19 mouse cellular contexts compared by ENCODE assay signal in the genomic region with DNA sequence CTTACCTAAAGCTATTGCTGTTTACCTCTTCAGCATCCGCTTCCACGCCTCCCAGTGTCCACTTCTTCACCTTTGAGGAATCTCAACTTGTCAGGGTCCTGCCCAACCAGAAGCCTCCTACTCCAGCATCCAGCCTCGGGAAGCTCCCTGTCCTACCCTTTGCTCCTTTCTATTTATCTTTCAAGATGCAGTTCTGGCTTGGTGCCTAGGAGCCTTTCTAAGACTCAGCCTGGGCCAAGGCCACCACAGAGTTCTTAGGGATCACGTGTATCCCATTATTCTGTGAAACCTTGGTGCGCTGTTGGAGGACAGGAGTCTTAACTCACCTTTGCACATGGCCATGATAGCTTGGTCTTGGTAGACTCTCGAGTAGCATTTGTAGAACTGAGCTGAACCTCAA. TPM values are rescaled to one million over a fixed set of nuclear protein-coding genes. Genes with fewer than 3 reads are reported as not detected.
A peak's percentile ranks its signal among the peaks of the same experiment; 100 is the strongest.
DNase-seq lines count a peak whose midpoint lies in the region.
"Had no signal": no experiment of that assay in that cellular context is flagged by ENCODE, and none has a peak within 500 bp of the region (broad histone marks: within the 10 kb centered on the region; RNA-seq: fewer than 3 reads in every experiment).

No protein-coding gene starts in this region.

- intact Hi-C loops in left cerebral cortex, postnatal 25 days (cut with DNase I), result no loop called here

- DNase-seq in kidney, postnatal 10 days, result peak; percentile 53
- DNase-seq in kidney, adult 11 months, result no peak
- peak; percentile 7 for DNase-seq in lung, postnatal 36 days
- no peak for DNase-seq in lung, postnatal 14 days
- peak; percentile 34 for DNase-seq in adrenal gland, adult 8-10 months
- no peak for DNase-seq in left cerebral cortex, postnatal 25 days (ENCODE audit: low spot score in 2 of 2)
- DNase-seq in urinary bladder, postnatal 10 days (ENCODE audit: low spot score), result no peak
- DNase-seq: cerebellum, adult 2 months; cerebellum, postnatal 25 days; gastrocnemius, postnatal 10 days; heart, postnatal 10 days; kidney, adult 18-20 months; liver; lung, adult 2 months; midbrain, embryonic 14.5 days; thymus, adult 18-20 months; thymus, postnatal 25 days had no signal

RNA-seq across cellular contexts. Expression of a gene that starts 50.8 kb away (rescaled TPM):
- 10 to 100 TPM; 14.7 to 23.3 (median 19.8) TPM for total RNA-seq in adrenal gland, adult 8-10 months (2022)
- total RNA-seq in left cerebral cortex, postnatal 25 days (2021), result 1 to 10 TPM; 3.8 to 4.3 TPM
- total RNA-seq: MEL; monocyte, adult 5-6 weeks had no signal

Comparison
In these comparisons a context has a peak if more than half of its experiments do, and no peak if none do; other contexts are left out.
1. DNase-seq: peak in kidney, postnatal 10 days (single experiment), lung, postnatal 36 days (single experiment) and adrenal gland, adult 8-10 months (single experiment); none in kidney, adult 11 months (single experiment), lung, postnatal 14 days (single experiment), left cerebral cortex, postnatal 25 days (0 of 2) and urinary bladder, postnatal 10 days (single experiment).